Mouse (Mus musculus): ENCODE measurements at regions not wholly inside any gene's neighbourhood (a gene's known extent, or its start where the extent isn't known, plus 50 kb on each side); places are given as distances from the start of the nearest gene placed in this dataset.

- no peak for TF ChIP-seq CTCF (IDR thresholded peaks at IDR 0.05; ENCODE audit: low read depth)
- TF ChIP-seq EP300 (IDR thresholded peaks at IDR 0.05; ENCODE audit: low read depth): no peak
These were observed 360.8 kb upstream of the Klhl1 start for GRCm38 (mm10) chr14:96879701-96880100.
